Mouse (Mus musculus) cortical plate, adult 2 months (tissue): ENCODE results near the gene Mcat.

ENCODE experiments used
- CTCF ChIP-seq: fragments of 200-500 bp; IDR thresholded peaks from 2 replicates; pipeline ENCODE4 v1.5.1; 2011; ENCODE audit warnings: mild to moderate bottlenecking, control low read depth, low read length; ENCODE audit not compliant: insufficient read depth; ENCODE audit errors: extremely low read depth
- POLR2A ChIP-seq: fragments of 200-500 bp; IDR thresholded peaks from 2 replicates; pipeline ENCODE4 v1.6.1; 2011; ENCODE audit warnings: mild to moderate bottlenecking, low read length, control low read depth; ENCODE audit not compliant: insufficient read depth; ENCODE audit errors: extremely low read depth

GRCm38 (mm10) chr15:83606700-83607099 is 43.1 kb upstream of the Mcat start:
- TF ChIP-seq CTCF = no peak
- TF ChIP-seq POLR2A = no peak
